Mouse (Mus musculus) MEL (cell line): ENCODE results near the gene Numa1. TPM values are rescaled to one million over a fixed set of nuclear protein-coding genes. Genes with fewer than 3 reads are reported as not detected.

ENCODE experiments used
- DNase-seq: peaks from one replicate; pipeline ENCODE4 v3.0.0; 2011; ENCODE audit warnings: low read depth, low spot score
- H3K27ac ChIP-seq: 2 replicates; pipeline ENCODE4 v1.5.1; 2012; ENCODE audit warnings: low read depth, mild to moderate bottlenecking, control low read depth, low read length, moderate library complexity; ENCODE audit not compliant: control insufficient read depth
- H3K27me3 ChIP-seq, 2 experiments: fragments of 150-350 bp in 1 of 2; sonication (generic) in 1 of 2; 2 replicates each; pipeline ENCODE4 v1.6.1; 2012; ENCODE audit warnings: low read length in 2 of 2, mild to moderate bottlenecking in 2 of 2, improper control_type of control experiment in 1 of 2, moderate library complexity in 1 of 2; ENCODE audit not compliant: insufficient read depth in 2 of 2, control insufficient read depth in 1 of 2
- H3K36me3 ChIP-seq, 2 experiments: 2 replicates each; pipeline ENCODE4 v1.6.1; 2012 to 2014; ENCODE audit warnings: low read length in 2 of 2, improper control_type of control experiment in 1 of 2, inconsistent platforms in 1 of 2, mild to moderate bottlenecking in 1 of 2; ENCODE audit not compliant: insufficient read depth in 2 of 2, control insufficient read depth in 1 of 2
- H3K4me1 ChIP-seq, 2 experiments: fragments of 150-350 bp in 1 of 2; sonication (generic) in 1 of 2; 2 replicates each; pipeline ENCODE4 v1.6.1; 2012; ENCODE audit warnings: low read length in 2 of 2, improper control_type of control experiment in 1 of 2, mild to moderate bottlenecking in 1 of 2; ENCODE audit not compliant: insufficient read depth in 2 of 2, control insufficient read depth in 1 of 2
- H3K4me3 ChIP-seq, 2 experiments: fragments of 150-350 bp in 1 of 2; sonication (generic) in 1 of 2; 2 replicates each; pipeline ENCODE4 v1.5.1; 2012; ENCODE audit warnings: low read depth in 2 of 2, low read length in 2 of 2, mild to moderate bottlenecking in 2 of 2, moderate library complexity in 2 of 2, control low read depth in 1 of 2, improper control_type of control experiment in 1 of 2; ENCODE audit not compliant: control insufficient read depth in 1 of 2, insufficient read depth in 1 of 2
- H3K79me2 ChIP-seq: 2 replicates; pipeline ENCODE4 v1.6.1; 2012; ENCODE audit warnings: mild to moderate bottlenecking, low read length, moderate library complexity; ENCODE audit not compliant: control insufficient read depth, poor library complexity, insufficient read depth
- H3K9ac ChIP-seq: 2 replicates; pipeline ENCODE4 v1.6.1; 2012; ENCODE audit warnings: low read depth, mild to moderate bottlenecking, control low read depth, low read length, moderate library complexity; ENCODE audit not compliant: control insufficient read depth, poor library complexity, severe bottlenecking
- H3K9me3 ChIP-seq: fragments of 150-350 bp; sonication (generic); replicated peaks from 2 replicates; pipeline ENCODE4 v1.6.1; 2012; ENCODE audit warnings: mild to moderate bottlenecking, low read length, improper control_type of control experiment, moderate library complexity; ENCODE audit not compliant: insufficient read depth
- ETS1 ChIP-seq: IDR thresholded peaks from 2 replicates; pipeline ENCODE4 v1.6.1; 2012; ENCODE audit warnings: low read depth, mild to moderate bottlenecking, inconsistent platforms, low read length, improper control_type of control experiment, moderate library complexity
- GATA1 ChIP-seq: IDR thresholded peaks from 2 replicates; pipeline ENCODE4 v1.6.1; 2011; ENCODE audit warnings: low read depth, low read length, improper control_type of control experiment
- MXI1 ChIP-seq: IDR thresholded peaks from 2 replicates; pipeline ENCODE4 v1.6.1; 2011; ENCODE audit warnings: mild to moderate bottlenecking, low read depth, low read length, improper control_type of control experiment
- TAL1 ChIP-seq: IDR thresholded peaks from 2 replicates; pipeline ENCODE4 v1.6.1; 2012; ENCODE audit warnings: mild to moderate bottlenecking, inconsistent platforms, low read length, moderate library complexity, mixed read lengths
- USF1 ChIP-seq: IDR thresholded peaks from 2 replicates; pipeline ENCODE4 v1.6.1; 2014; ENCODE audit warnings: low read depth, mild to moderate bottlenecking, inconsistent platforms, low read length, improper control_type of control experiment, moderate library complexity
- polyA plus RNA-seq, 2 experiments: library from polyadenylated mRNA; stranded (reverse) in 1 of 2; unstranded in 1 of 2; fragments of >175 nt in 1 of 2; fragments of >200 nt in 1 of 2; gene quantifications; 2 replicates each; pipeline versions ENCODE4 v1.2.1 to v1.2.4; 2012; ENCODE audit warnings: low replicate concordance in 2 of 2, low read depth in 1 of 2; ENCODE audit not compliant: insufficient read length in 2 of 2, insufficient read depth in 1 of 2, missing spikeins in 1 of 2
- total RNA-seq: library from RNA; depleted of rRNA; stranded (reverse); fragments of 300-350 nt; gene quantifications from 2 replicates; pipeline ENCODE4 v1.2.3, GENCODE M21; 2012; rRNA removed

Numa1 gene
- total and polyA plus RNA-seq, 3 experiments, result 48.7 to 91.2 (median 50.0) TPM

DNA sequence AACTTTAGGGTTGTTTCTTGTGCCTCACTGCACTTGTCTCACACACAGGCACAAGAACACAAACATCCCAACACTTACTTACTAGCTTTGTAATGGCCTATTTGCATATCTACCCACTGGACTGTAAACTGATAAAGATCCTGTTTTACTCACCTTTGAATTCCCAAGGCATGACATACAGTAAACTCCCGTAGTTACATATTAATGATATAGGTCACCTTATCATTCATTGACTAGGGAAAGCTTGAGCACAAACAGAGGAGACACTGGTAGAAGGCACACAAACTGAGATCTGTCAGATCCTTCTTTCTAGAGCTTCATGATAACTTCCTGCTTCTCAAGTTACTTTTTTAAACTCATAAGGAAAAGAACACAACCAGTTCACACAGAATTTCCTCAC lies 128.3 kb downstream of the Numa1 start:
- Histone ChIP-seq H3K4me3 (no peak overlapping the region), H3K9ac (no peak overlapping the region), H3K27me3 (no peaks in the 10 kb centered on the region), H3K27ac (no peak overlapping the region), H3K79me2 (peaks cover 26% of the 10 kb centered on the region), H3K4me1 (peaks cover 11% of the 10 kb centered on the region in 2 experiments), H3K9me3 (no peaks in the 10 kb centered on the region), H3K36me3 (peaks cover 1 to 33% of the 10 kb centered on the region in 2 experiments)
- TF ChIP-seq GATA1, result 0 out of 2 replicates have a peak, but pooled peaks have one; percentile 14
- TF ChIP-seq MXI1, result no peak
- no peak for TF ChIP-seq USF1
- DNase-seq, result no peak

DNA sequence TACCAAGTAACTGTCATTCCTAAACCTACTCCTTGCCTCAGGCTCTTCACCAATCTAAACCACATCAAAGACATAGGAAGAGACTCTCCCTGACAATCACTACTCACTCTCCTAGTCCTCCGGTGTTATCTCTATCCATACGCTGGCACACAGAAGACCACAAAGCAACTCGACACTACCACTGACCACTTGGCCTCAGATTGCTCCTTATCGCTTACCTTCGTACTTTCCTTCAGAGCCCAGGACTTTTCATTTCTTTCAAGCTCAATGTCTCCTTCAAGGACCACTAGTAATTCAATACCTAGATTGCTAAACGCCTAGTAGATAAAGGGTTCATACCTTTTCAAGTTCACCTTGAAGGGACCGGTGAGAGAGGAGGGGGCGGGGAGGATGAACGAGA lies 130.0 kb downstream of the Numa1 start:
- Histone ChIP-seq H3K27me3 (no peaks in the 10 kb centered on the region), H3K4me3 (peak overlapping the region; percentile 70 to 74), H3K36me3 (peaks cover 0 to 34% of the 10 kb centered on the region in 2 experiments; a peak in 3 of 4 replicates), H3K27ac (no peak overlapping the region), H3K79me2 (peaks cover 32% of the 10 kb centered on the region), H3K9ac (peak overlapping the region; percentile 67), H3K4me1 (peaks cover 11% of the 10 kb centered on the region in 2 experiments), H3K9me3 (no peaks in the 10 kb centered on the region)
- TF ChIP-seq GATA1, result peak; percentile 24; the same call in 1 of the 2 replicates
- no peak for TF ChIP-seq ETS1
- TF ChIP-seq TAL1, result peak; percentile 38
- peak; percentile 15 for DNase-seq

Other genes with a start within 250 kb of the Numa1 start
- gene Phox2a, start 115.8 kb upstream of the Numa1 start, total RNA-seq, result not detected in 2 replicates
- gene Phox2a, start 115.8 kb upstream of the Numa1 start, polyA plus RNA-seq, result not detected
- 9.5 and 11.7 TPM in 2 replicates for gene Inppl1, start 95.9 kb upstream of the Numa1 start, total RNA-seq
- 10 to 100 TPM in 1 of 2 experiments, not detected in 1; 31.3 TPM for gene Inppl1, start 95.9 kb upstream of the Numa1 start, polyA plus RNA-seq
- gene Folr2, start 76.9 kb upstream of the Numa1 start, total RNA-seq, result not detected in 2 replicates
- not detected for gene Folr2, start 76.9 kb upstream of the Numa1 start, polyA plus RNA-seq
- gene Anapc15, start 70.4 kb upstream of the Numa1 start, total RNA-seq, result 68.7 and 73.3 TPM in 2 replicates
- gene Anapc15, start 70.4 kb upstream of the Numa1 start, polyA plus RNA-seq, result 100 to 1,000 TPM in 1 of 2 experiments, not detected in 1; 103 TPM
- gene Folr1, start 63.3 kb upstream of the Numa1 start, total RNA-seq, result 0.12 TPM in 1 of 2 replicates, not detected in the other
- under 1 TPM in 1 of 2 experiments, not detected in 1; 0.07 TPM for gene Folr1, start 63.3 kb upstream of the Numa1 start, polyA plus RNA-seq
- 70.5 and 79.5 TPM in 2 replicates for gene Lamtor1, start 28.2 kb upstream of the Numa1 start, total RNA-seq
- gene Lamtor1, start 28.2 kb upstream of the Numa1 start, polyA plus RNA-seq, result 100 to 1,000 TPM in 1 of 2 experiments, not detected in 1; 115 TPM
- 0.78 and 1.3 TPM in 2 replicates for gene Tomt, start 27.8 kb upstream of the Numa1 start, total RNA-seq
- under 1 TPM in 1 of 2 experiments, not detected in 1; 0.82 TPM for gene Tomt, start 27.8 kb upstream of the Numa1 start, polyA plus RNA-seq
- gene Lrrc51, start 216 bp upstream of the Numa1 start, total RNA-seq, result 13.6 and 14.8 TPM in 2 replicates
- gene Lrrc51, start 216 bp upstream of the Numa1 start, polyA plus RNA-seq, result 10 to 100 TPM in 1 of 2 experiments, not detected in 1; 30.8 TPM
- 0.95 and 1.0 TPM in 2 replicates for gene Il18bp, start 84.6 kb downstream of the Numa1 start, total RNA-seq
- 1 to 10 TPM in 1 of 2 experiments, not detected in 1; 1.8 TPM for gene Il18bp, start 84.6 kb downstream of the Numa1 start, polyA plus RNA-seq
- gene Rnf121, start 131.4 kb downstream of the Numa1 start, total RNA-seq, result 17.3 and 18.5 TPM in 2 replicates
- 10 to 100 TPM in 1 of 2 experiments, not detected in 1; 16.0 TPM for gene Rnf121, start 131.4 kb downstream of the Numa1 start, polyA plus RNA-seq
- 15.3 and 16.6 TPM in 2 replicates for gene Xndc1, start 131.4 kb downstream of the Numa1 start, total RNA-seq
- gene Xndc1, start 131.4 kb downstream of the Numa1 start, polyA plus RNA-seq, result 10 to 100 TPM in 1 of 2 experiments, not detected in 1; 30.0 TPM
- gene Xntrpc, start 131.6 kb downstream of the Numa1 start, total RNA-seq, result 0.08 and 0.13 TPM in 2 replicates
- under 1 TPM in 1 of 2 experiments, not detected in 1; 0.14 TPM for gene Xntrpc, start 131.6 kb downstream of the Numa1 start, polyA plus RNA-seq
- gene Trpc2, start 149.0 kb downstream of the Numa1 start, total RNA-seq, result not detected in 2 replicates
- gene Trpc2, start 149.0 kb downstream of the Numa1 start, polyA plus RNA-seq, result not detected
- gene Art1, start 167.6 kb downstream of the Numa1 start, total RNA-seq, result not detected in 2 replicates
- gene Art1, start 167.6 kb downstream of the Numa1 start, polyA plus RNA-seq, result not detected
- not detected in 2 replicates for gene Art5, start 175.4 kb downstream of the Numa1 start, total RNA-seq
- gene Art5, start 175.4 kb downstream of the Numa1 start, polyA plus RNA-seq, result under 1 TPM in 1 of 2 experiments, not detected in 1; 0.04 TPM
- not detected in 2 replicates for gene Chrna10, start 182.7 kb downstream of the Numa1 start, total RNA-seq
- gene Chrna10, start 182.7 kb downstream of the Numa1 start, polyA plus RNA-seq, result not detected